Mouse (Mus musculus): ENCODE data around the gene Snf8. TPM values are rescaled to one million over a fixed set of nuclear protein-coding genes. Genes with fewer than 3 reads are reported as not detected.

The Snf8 gene
- polyA plus RNA-seq, 1 experiment from 2014 or later, result 102 TPM

- H3K27me3 ChIP-seq (ENCODE audit: insufficient read depth, poor library complexity, severe bottlenecking), result peaks cover 15% of the 10 kb centered on the region
- no peak overlapping the region for H3K4me3 ChIP-seq
- no peak for DNase-seq (ENCODE audit: low spot score)
- no peak overlapping the region for H3K27ac ChIP-seq
- no peaks in the 10 kb centered on the region for H3K36me3 ChIP-seq
- H3K4me1 ChIP-seq, result no peaks in the 10 kb centered on the region
- H3K9me3 ChIP-seq, result no peaks in the 10 kb centered on the region
- 29% methylated on average over 7 of the region's 7 CpGs for WGBS
Observed at GRCm38 (mm10) chr11:96092674-96093291, 58.1 kb downstream of the Snf8 start.

DNA sequence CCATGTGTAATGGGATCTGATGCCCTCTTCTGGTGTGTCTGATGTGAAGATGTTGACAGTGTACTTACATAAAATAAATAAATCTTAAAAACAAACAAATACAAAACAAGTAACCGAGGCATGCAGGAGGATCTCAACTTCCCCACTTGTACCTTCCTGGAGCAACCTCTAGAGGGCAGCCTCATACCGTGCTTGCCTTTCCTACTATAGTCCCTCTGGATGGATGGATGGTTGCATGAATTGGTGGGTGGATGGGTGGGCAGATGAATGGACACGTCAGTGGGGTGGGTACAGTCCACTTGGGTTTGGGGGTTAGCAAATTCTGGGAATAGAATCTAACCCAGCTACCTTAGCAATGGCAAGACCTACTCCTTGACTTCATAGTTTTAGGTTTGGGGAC lies 58.7 kb downstream of the Snf8 start:
- H3K9me3 ChIP-seq, result no peaks in the 10 kb centered on the region
- H3K4me1 ChIP-seq, result no peaks in the 10 kb centered on the region
- H3K27ac ChIP-seq, result no peak overlapping the region
- peak; percentile 82 for DNase-seq (ENCODE audit: low spot score)
- H3K4me3 ChIP-seq, result no peak overlapping the region
- no peaks in the 10 kb centered on the region for H3K36me3 ChIP-seq
- peaks cover 20% of the 10 kb centered on the region for H3K27me3 ChIP-seq (ENCODE audit: insufficient read depth, poor library complexity, severe bottlenecking)
- WGBS, result 14% methylated on average over 3 of the region's 3 CpGs

Other genes with a start within 250 kb of the Snf8 start
- gene Phospho1, start 210.4 kb upstream of the Snf8 start, polyA plus RNA-seq (2016; fragmentation: Nextera tagmentation; extraction: Ambion mirVana), result 0.31 and 0.42 TPM in 2 replicates
- gene Gngt2, start 197.7 kb upstream of the Snf8 start, polyA plus RNA-seq (2016; fragmentation: Nextera tagmentation; extraction: Ambion mirVana), result 43.2 and 60.8 TPM in 2 replicates
- gene Abi3, start 192.4 kb upstream of the Snf8 start, polyA plus RNA-seq (2016; fragmentation: Nextera tagmentation; extraction: Ambion mirVana), result 26.6 and 32.4 TPM in 2 replicates
- 0.16 and 0.49 TPM in 2 replicates for gene B4galnt2, start 120.0 kb upstream of the Snf8 start, polyA plus RNA-seq (2016; fragmentation: Nextera tagmentation; extraction: Ambion mirVana)
- 88.7 and 107 TPM in 2 replicates for gene Igf2bp1, start 28.9 kb upstream of the Snf8 start, polyA plus RNA-seq (2016; fragmentation: Nextera tagmentation; extraction: Ambion mirVana)
- not detected in 2 replicates for gene Gip, start 10.3 kb upstream of the Snf8 start, polyA plus RNA-seq (2016; fragmentation: Nextera tagmentation; extraction: Ambion mirVana)
- gene Ube2z, start 30.5 kb downstream of the Snf8 start, polyA plus RNA-seq (2016; fragmentation: Nextera tagmentation; extraction: Ambion mirVana), result 35.2 and 44.4 TPM in 2 replicates
- 1,240 and 1,624 TPM in 2 replicates for gene Atp5g1, start 40.8 kb downstream of the Snf8 start, polyA plus RNA-seq (2016; fragmentation: Nextera tagmentation; extraction: Ambion mirVana)
- 0.13 TPM in 1 of 2 replicates, not detected in the other for gene Calcoco2, start 77.1 kb downstream of the Snf8 start, polyA plus RNA-seq (2016; fragmentation: Nextera tagmentation; extraction: Ambion mirVana)
- gene Ttll6, start 98.9 kb downstream of the Snf8 start, polyA plus RNA-seq (2016; fragmentation: Nextera tagmentation; extraction: Ambion mirVana), result not detected in 2 replicates
- gene Hoxb13, start 159.4 kb downstream of the Snf8 start, polyA plus RNA-seq (2016; fragmentation: Nextera tagmentation; extraction: Ambion mirVana), result not detected in 2 replicates
- gene Hoxb9, start 236.6 kb downstream of the Snf8 start, polyA plus RNA-seq (2016; fragmentation: Nextera tagmentation; extraction: Ambion mirVana), result 0.75 TPM in 1 of 2 replicates, not detected in the other
- gene Hoxb8, start 247.0 kb downstream of the Snf8 start, polyA plus RNA-seq (2016; fragmentation: Nextera tagmentation; extraction: Ambion mirVana), result 0.30 TPM in 1 of 2 replicates, not detected in the other

All from heart, embryonic 10.5 days (tissue).